Mouse (Mus musculus) CH12.LX (cell line): Measurements from ENCODE around the gene Unc119b. TPM values are rescaled to one million over a fixed set of nuclear protein-coding genes. Genes with fewer than 3 reads are reported as not detected.

Source experiments
- DNase-seq: peaks from one replicate; pipeline ENCODE4 v3.0.0-alpha.2; 2013; ENCODE audit errors: extremely low read depth
- H3K27ac ChIP-seq: 2 replicates; pipeline ENCODE4 v1.5.1; 2012; ENCODE audit warnings: low read depth, mild to moderate bottlenecking, control low read depth, moderate library complexity; ENCODE audit not compliant: insufficient read depth
- H3K27me3 ChIP-seq: replicated peaks from 2 replicates; pipeline ENCODE3; 2012; ENCODE audit warnings: inconsistent platforms
- H3K36me3 ChIP-seq, 2 experiments: replicated peaks in 1 of 2; 2 replicates each; pipeline versions ENCODE3 to v1.6.1; 2012; ENCODE audit warnings: inconsistent platforms in 1 of 2, low read length in 1 of 2, mild to moderate bottlenecking in 1 of 2, mixed read lengths in 1 of 2, moderate library complexity in 1 of 2; ENCODE audit not compliant: control insufficient read depth in 1 of 2, insufficient read depth in 1 of 2
- H3K4me1 ChIP-seq, 2 experiments: 2 replicates each; pipeline ENCODE4 v1.6.1; 2012; ENCODE audit warnings: inconsistent platforms in 1 of 2, moderate library complexity in 1 of 2; ENCODE audit not compliant: insufficient read depth in 2 of 2, control insufficient read depth in 1 of 2
- H3K4me2 ChIP-seq: 2 replicates; pipeline ENCODE4 v1.6.1; 2012; ENCODE audit warnings: low read depth, mild to moderate bottlenecking, control low read depth; ENCODE audit not compliant: poor library complexity, insufficient read depth, severe bottlenecking
- H3K4me3 ChIP-seq, 3 experiments: fragments of 150-350 bp in 1 of 3; sonication (generic) in 1 of 3; replicated peaks in 1 of 3; 2 replicates each; pipeline versions ENCODE3 to v1.5.1; 2011 to 2012; ENCODE audit warnings: low read depth in 2 of 3, low read length in 2 of 3, mild to moderate bottlenecking in 2 of 3, moderate library complexity in 2 of 3, control low read depth in 1 of 3, improper control_type of control experiment in 1 of 3, inconsistent platforms in 1 of 3, mixed read lengths in 1 of 3; ENCODE audit not compliant: poor library complexity in 1 of 3
- H3K79me2 ChIP-seq: replicated peaks from 2 replicates; pipeline ENCODE4 v1.6.1; 2012; ENCODE audit warnings: mild to moderate bottlenecking, moderate library complexity; ENCODE audit not compliant: control insufficient read depth, poor library complexity, insufficient read depth, severe bottlenecking; ENCODE audit errors: extremely low read depth
- H3K9ac ChIP-seq: 2 replicates; pipeline ENCODE4 v1.6.1; 2012; ENCODE audit warnings: low read depth, mild to moderate bottlenecking, control low read depth, moderate library complexity; ENCODE audit not compliant: insufficient read depth
- H3K9me3 ChIP-seq: replicated peaks from 2 replicates; pipeline ENCODE3; 2012; ENCODE audit warnings: low read length, inconsistent platforms, mixed read lengths
- BHLHE40 ChIP-seq: IDR thresholded peaks from 2 replicates; pipeline ENCODE4 v1.6.1; 2011; ENCODE audit warnings: mild to moderate bottlenecking, low read depth, low read length, improper control_type of control experiment
- CHD1 ChIP-seq: IDR thresholded peaks from 2 replicates; pipeline ENCODE4 v1.6.1; 2012; ENCODE audit warnings: low read depth, low read length, improper control_type of control experiment, inconsistent platforms
- CTCF ChIP-seq, 2 experiments: IDR thresholded peaks in 1 of 2; conservative IDR thresholded peaks in 1 of 2; 2 replicates each; pipeline ENCODE4 v1.5.1; 2011 to 2012; ENCODE audit warnings: low read depth in 2 of 2, low read length in 2 of 2, improper control_type of control experiment in 1 of 2, inconsistent platforms in 1 of 2, mild to moderate bottlenecking in 1 of 2, moderate library complexity in 1 of 2
- E2F4 ChIP-seq: IDR thresholded peaks from 2 replicates; pipeline ENCODE4 v1.6.1; 2011; ENCODE audit warnings: low read depth, low read length, improper control_type of control experiment; ENCODE audit not compliant: insufficient replicate concordance
- ELF1 ChIP-seq: IDR thresholded peaks from 2 replicates; pipeline ENCODE4 v1.6.1; 2014; ENCODE audit warnings: low read depth, mild to moderate bottlenecking, inconsistent platforms, low read length, improper control_type of control experiment
- EP300 ChIP-seq: IDR thresholded peaks from 2 replicates; pipeline ENCODE4 v1.6.1; 2011; ENCODE audit warnings: low read length, improper control_type of control experiment
- ETS1 ChIP-seq: conservative IDR thresholded peaks from 2 replicates; pipeline ENCODE4 v1.6.1; 2012; ENCODE audit warnings: low read depth, mild to moderate bottlenecking, inconsistent platforms, low read length, improper control_type of control experiment, moderate library complexity
- HCFC1 ChIP-seq: IDR thresholded peaks from 2 replicates; pipeline ENCODE4 v1.6.1; 2012; ENCODE audit warnings: low read depth, mild to moderate bottlenecking, inconsistent platforms, low read length, improper control_type of control experiment
- JUN ChIP-seq: IDR thresholded peaks from 2 replicates; pipeline ENCODE4 v1.6.1; 2011; ENCODE audit warnings: low read depth, mild to moderate bottlenecking, low read length, improper control_type of control experiment, moderate library complexity; ENCODE audit not compliant: insufficient read depth
- JUND ChIP-seq: conservative IDR thresholded peaks from 2 replicates; pipeline ENCODE4 v1.6.1; 2011; ENCODE audit warnings: low read depth, low read length, improper control_type of control experiment
- MAFK ChIP-seq: IDR thresholded peaks from 2 replicates; pipeline ENCODE4 v1.6.1; 2011; ENCODE audit warnings: low read length, improper control_type of control experiment; ENCODE audit not compliant: insufficient replicate concordance
- MAX ChIP-seq: IDR thresholded peaks from 2 replicates; pipeline ENCODE4 v1.6.1; 2011; ENCODE audit warnings: low read length, improper control_type of control experiment
- MAZ ChIP-seq: IDR thresholded peaks from 2 replicates; pipeline ENCODE4 v1.6.1; 2012; ENCODE audit warnings: low read depth, mild to moderate bottlenecking, inconsistent platforms, low read length, improper control_type of control experiment, moderate library complexity
- MEF2A ChIP-seq: IDR thresholded peaks from 2 replicates; pipeline ENCODE4 v1.6.1; 2014; ENCODE audit warnings: low read depth, mild to moderate bottlenecking, inconsistent platforms, low read length, improper control_type of control experiment, borderline replicate concordance
- MYC ChIP-seq: IDR thresholded peaks from 2 replicates; pipeline ENCODE4 v1.6.1; 2011; ENCODE audit warnings: low read depth, mild to moderate bottlenecking, improper control_type of control experiment, low read length
- NELFE ChIP-seq: IDR thresholded peaks from 2 replicates; pipeline ENCODE4 v1.6.1; 2011; ENCODE audit warnings: low read depth, low read length, improper control_type of control experiment
- PAX5 ChIP-seq: IDR thresholded peaks from 2 replicates; pipeline ENCODE4 v1.6.1; 2012; ENCODE audit warnings: low read length, inconsistent platforms, mixed read lengths
- POLR2A ChIP-seq: IDR thresholded peaks from 2 replicates; pipeline ENCODE4 v1.6.1; 2011; ENCODE audit warnings: low read depth, mild to moderate bottlenecking, improper control_type of control experiment, low read length
- POLR2AphosphoS2 ChIP-seq: IDR thresholded peaks from 2 replicates; pipeline ENCODE4 v1.6.1; 2011; ENCODE audit warnings: low read depth, low read length, improper control_type of control experiment
- RAD21 ChIP-seq: IDR thresholded peaks from 2 replicates; pipeline ENCODE4 v1.6.1; 2011; ENCODE audit warnings: low read depth, mild to moderate bottlenecking, low read length, improper control_type of control experiment, moderate library complexity
- RCOR1 ChIP-seq: conservative IDR thresholded peaks from 2 replicates; pipeline ENCODE4 v1.6.1; 2012; ENCODE audit warnings: low read depth, mild to moderate bottlenecking, inconsistent platforms, low read length, improper control_type of control experiment
- SIN3A ChIP-seq: IDR thresholded peaks from 2 replicates; pipeline ENCODE4 v1.6.1; 2012; ENCODE audit warnings: low read length, improper control_type of control experiment, inconsistent platforms
- SMC3 ChIP-seq: IDR thresholded peaks from 2 replicates; pipeline ENCODE4 v1.6.1; 2011; ENCODE audit warnings: low read depth, low read length, improper control_type of control experiment
- TBP ChIP-seq: conservative IDR thresholded peaks from 2 replicates; pipeline ENCODE4 v1.6.1; 2011; ENCODE audit warnings: low read depth, low read length, improper control_type of control experiment
- TCF12 ChIP-seq: IDR thresholded peaks from 2 replicates; pipeline ENCODE4 v1.6.1; 2014; ENCODE audit warnings: low read depth, mild to moderate bottlenecking, inconsistent platforms, low read length, improper control_type of control experiment
- USF1 ChIP-seq: IDR thresholded peaks from 2 replicates; pipeline ENCODE4 v1.6.1; 2014; ENCODE audit warnings: low read depth, mild to moderate bottlenecking, inconsistent platforms, low read length, improper control_type of control experiment
- USF2 ChIP-seq: conservative IDR thresholded peaks from 2 replicates; pipeline ENCODE4 v1.6.1; 2011; ENCODE audit warnings: low read depth, low read length, improper control_type of control experiment
- ZC3H11A ChIP-seq: IDR thresholded peaks from 2 replicates; pipeline ENCODE4 v1.6.1; 2012; ENCODE audit warnings: low read depth, mild to moderate bottlenecking, inconsistent platforms, low read length, improper control_type of control experiment
- ZMIZ1 ChIP-seq: IDR thresholded peaks from 2 replicates; pipeline ENCODE4 v1.6.1; 2012; ENCODE audit warnings: low read depth, mild to moderate bottlenecking, inconsistent platforms, low read length, improper control_type of control experiment
- ZNF384 ChIP-seq: IDR thresholded peaks from 2 replicates; pipeline ENCODE4 v1.6.1; 2012; ENCODE audit warnings: low read depth, low read length, improper control_type of control experiment, inconsistent platforms
- dilution Hi-C: fragments of 300-500 bp; cut with MboI; formaldehyde crosslinking; loops from 2 replicates; pipeline ENCODE4 v1.14.3; 2020; ENCODE audit warnings: low sequenced_read_pairs; ENCODE audit not compliant: extremely low pct_unique_long_range_greater_than_20kb, extremely low pct_ligation_motif_present
- in situ Hi-C: fragments of 300-500 bp; cut with MboI; formaldehyde crosslinking; loops from 3 replicates; pipeline ENCODE4 v1.14.3; 2019; ENCODE audit warnings: low sequenced_read_pairs, low pct_ligation_motif_present, low pct_unique_long_range_greater_than_20kb, mixed read lengths
- polyA plus RNA-seq: library from polyadenylated mRNA; unstranded; fragments of >175 nt; gene quantifications from 2 replicates; pipeline ENCODE4 v1.2.1, GENCODE M21; 2012; ENCODE audit warnings: low read depth; ENCODE audit not compliant: insufficient read length
- total RNA-seq, 2 experiments: library from RNA; depleted of rRNA; stranded (reverse); fragments of 300-350 nt in 1 of 2; fragments of >200 nt in 1 of 2; gene quantifications; 2 replicates each; pipeline ENCODE4 v1.2.3; 2012 to 2014

Gene Unc119b
- total and polyA plus RNA-seq, 3 experiments: 13.3 to 22.6 (median 18.4) TPM

DNA sequence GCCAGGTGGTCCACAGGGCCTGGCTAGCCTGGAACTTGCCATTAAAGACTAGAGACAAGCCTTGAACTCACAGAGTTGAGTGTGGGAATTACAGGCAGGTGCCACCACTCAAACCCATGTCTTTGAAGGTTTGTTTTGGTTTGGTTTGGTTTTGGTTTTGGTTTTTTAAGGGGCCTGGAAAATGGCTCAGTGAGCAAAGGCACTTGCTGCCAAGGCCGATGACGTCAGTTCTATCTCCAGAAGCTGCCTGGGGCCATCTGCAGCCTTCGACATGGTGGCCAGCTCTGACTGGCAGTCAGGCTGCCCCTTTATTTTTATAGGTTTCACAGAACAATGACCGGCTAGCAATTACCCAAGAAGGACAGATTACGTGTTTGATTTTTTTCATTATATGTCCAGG, 13.8 kb downstream of the Unc119b start:
- Histone ChIP-seq H3K27me3 (no peaks in the 10 kb centered on the region), H3K4me2 (peak overlapping the region; percentile 1; the same call in 1 of the 2 replicates), H3K9me3 (peaks cover 3% of the 10 kb centered on the region), H3K36me3 (peaks cover 35 to 50% of the 10 kb centered on the region in 2 experiments), H3K79me2 (no peaks in the 10 kb centered on the region; the same call in 1 of the 2 replicates), H3K9ac (no peak overlapping the region), H3K4me1 (peaks cover 9 to 44% of the 10 kb centered on the region in 2 experiments), H3K27ac (0 out of 2 replicates have a peak overlapping the region, but pooled peaks have one; percentile 12), H3K4me3 (no peak overlapping the region)
- peak; percentile 44 for DNase-seq
- in situ Hi-C loops (no loop called here), dilution Hi-C loops (no loop called here)
- TF ChIP-seq ZMIZ1 (no peak), MYC (no peak), JUND (peak; percentile 67), SMC3 (no peak), USF1 (no peak), ETS1 (peak; percentile 62), TBP (no peak), MEF2A (peak; percentile 79; the same call in 1 of the 2 replicates), E2F4 (no peak), MAFK (no peak), PAX5 (no peak), ZC3H11A (no peak), POLR2A (peak; percentile 30; the same call in 1 of the 2 replicates), JUN (peak; percentile 78; the same call in 1 of the 2 replicates), CHD1 (no peak), TCF12 (0 out of 2 replicates have a peak, but pooled peaks have one; percentile 20), BHLHE40 (peak; percentile 60)

DNA sequence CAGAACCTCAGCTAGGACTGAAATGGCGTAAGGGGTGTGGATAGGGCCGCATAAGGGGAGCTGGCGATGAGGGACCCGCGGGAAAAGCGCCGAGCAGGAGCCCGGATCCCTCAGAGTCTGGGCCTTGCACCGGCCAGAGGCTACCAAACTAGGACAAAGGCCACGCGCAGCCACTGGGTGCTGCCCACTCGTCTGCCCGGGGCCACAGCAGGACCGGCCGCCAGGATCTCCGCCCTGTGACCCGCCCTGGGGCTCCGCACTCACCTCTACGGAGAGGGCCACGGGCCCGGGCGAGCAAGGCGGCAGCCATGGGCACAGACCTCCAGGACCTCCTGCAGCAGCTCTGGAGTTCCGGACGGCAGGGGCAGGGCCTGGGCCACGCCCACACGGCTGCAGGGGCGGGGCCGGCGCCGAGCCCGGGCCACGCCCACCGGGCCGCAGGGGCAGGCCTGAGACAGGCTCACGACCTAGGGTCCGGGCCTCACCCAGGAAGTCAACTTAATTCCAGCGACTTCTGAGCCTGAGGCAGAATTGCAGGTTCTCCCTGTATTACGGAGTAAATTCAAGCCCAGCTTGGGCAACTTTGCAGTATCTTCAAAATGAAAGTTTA, 15.7 kb downstream of the Unc119b start, which contains the start of gene Acads:
Gene Acads, minus strand, starts transcription at position 386 of the 610 bp plus-strand sequence.
- H3K4me1 ChIP-seq: peaks cover 9 to 30% of the 10 kb centered on the region in 2 experiments
- no peaks in the 10 kb centered on the region for H3K27me3 ChIP-seq
- no peaks in the 10 kb centered on the region; the same call in 1 of the 2 replicates for H3K79me2 ChIP-seq
- in situ Hi-C loops: no loop called here
- peak within 1 kb of the TSS; percentile 49 for H3K9ac ChIP-seq
- H3K27ac ChIP-seq: 0 out of 2 replicates have a peak within 1 kb of the TSS, but pooled peaks have one; percentile 30
- peaks cover 3% of the 10 kb centered on the region for H3K9me3 ChIP-seq
- peak within 1 kb of the TSS; percentile 86 for H3K4me2 ChIP-seq
- dilution Hi-C loops: no loop called here
- H3K4me3 ChIP-seq: peak within 1 kb of the TSS; percentile 68 to 84 (median 76)
- H3K36me3 ChIP-seq: peaks cover 28 to 46% of the 10 kb centered on the region in 2 experiments
- peak; percentile 81 for DNase-seq
- TF ChIP-seq JUN (no peak), EP300 (no peak), POLR2AphosphoS2 (peak; percentile 54; the same call in 1 of the 2 replicates), MAZ (no peak), HCFC1 (no peak), CTCF (conservative IDR thresholded peaks at IDR 0.05 in 1 of 2, IDR thresholded peaks at IDR 0.05 in 1 of 2; ENCODE audit: low read depth in 2 of 2, low read length in 2 of 2) (no peak), ELF1 (peak; percentile 81), SIN3A (peak; percentile 79; the same call in 1 of the 2 replicates), MYC (no peak), RAD21 (no peak), BHLHE40 (no peak), CHD1 (no peak), JUND (no peak), TCF12 (peak; percentile 70; the same call in 1 of the 2 replicates), NELFE (peak; percentile 73), MAX (0 out of 2 replicates have a peak, but pooled peaks have one; percentile 19), PAX5 (no peak), RCOR1 (no peak), MAFK (no peak), ETS1 (no peak), MEF2A (0 out of 2 replicates have a peak, but pooled peaks have one; percentile 58), POLR2A (peak; percentile 83), ZNF384 (no peak), USF2 (no peak)
